Mouse (Mus musculus) limb, embryonic 15.5 days (tissue): ENCODE measurements around the gene 2310061I04Rik. TPM values are rescaled to one million over a fixed set of nuclear protein-coding genes. Genes with fewer than 3 reads are reported as not detected.

ENCODE experiments used
- microRNA counts: library from miRNA; unstranded; fragments of <30 nt; microRNA quantifications from one replicate; lab custom pipeline; 2016
- microRNA-seq: library from miRNA; unstranded; fragments of <30 nt; microRNA quantifications from one replicate; pipeline ENCODE4, GENCODE M21; 2016
- polyA plus RNA-seq: library from polyadenylated mRNA; unstranded; fragments of >200 nt; fragmentation: Nextera tagmentation; extraction: Ambion mirVana; gene quantifications from 2 replicates; pipeline ENCODE4 v1.2.1, GENCODE M21; 2015

The 2310061I04Rik gene
- polyA plus RNA-seq, 1 experiment from 2014 or later, result 18.0 TPM

MicroRNAs encoded within 50 kb of the gene (microRNA counts, 519-probe panel; counts per million panel counts)
- microRNA mmu-miR-1894-3p (lab: Ali Mortazavi, UCI) (not detected), microRNA mmu-miR-1894-5p (lab: Ali Mortazavi, UCI) (not detected)

Small RNAs within 50 kb of the gene (microRNA-seq; reads per million reads assigned to microRNA genes)
- gene Gm28033, result 0.82 reads per million
- gene Mir1894, result not detected

Other genes starting within 250 kb of the 2310061I04Rik start
- gene Vars2, start 229.8 kb downstream of the 2310061I04Rik start, polyA plus RNA-seq, result 14.3 and 14.4 TPM in 2 replicates
- 36.2 and 42.2 TPM in 2 replicates for gene Gtf2h4, start 223.7 kb downstream of the 2310061I04Rik start, polyA plus RNA-seq
- gene Ddr1, start 192.8 kb downstream of the 2310061I04Rik start, polyA plus RNA-seq, result 81.7 and 85.2 TPM in 2 replicates
- 23.2 and 27.5 TPM in 2 replicates for gene Ier3, start 75.7 kb downstream of the 2310061I04Rik start, polyA plus RNA-seq
- 60.2 and 70.9 TPM in 2 replicates for gene Flot1, start 74.2 kb downstream of the 2310061I04Rik start, polyA plus RNA-seq
- gene Tubb5, start 59.1 kb downstream of the 2310061I04Rik start, polyA plus RNA-seq, result 811 and 833 TPM in 2 replicates
- gene Mdc1, start 55.9 kb downstream of the 2310061I04Rik start, polyA plus RNA-seq, result 13.0 and 15.0 TPM in 2 replicates
- 55.5 and 59.0 TPM in 2 replicates for gene Nrm, start 36.1 kb downstream of the 2310061I04Rik start, polyA plus RNA-seq
- 24.8 and 28.8 TPM in 2 replicates for gene Ppp1r18, start 31.8 kb downstream of the 2310061I04Rik start, polyA plus RNA-seq
- 36.8 and 41.3 TPM in 2 replicates for gene Dhx16, start 17.6 kb downstream of the 2310061I04Rik start, polyA plus RNA-seq
- gene Atat1, start 12.6 kb upstream of the 2310061I04Rik start, polyA plus RNA-seq, result 58.9 and 59.1 TPM in 2 replicates
- gene Mrps18b, start 19.0 kb upstream of the 2310061I04Rik start, polyA plus RNA-seq, result 72.4 and 77.1 TPM in 2 replicates
- 35.0 and 40.1 TPM in 2 replicates for gene Ppp1r10, start 19.0 kb upstream of the 2310061I04Rik start, polyA plus RNA-seq
- gene Abcf1, start 72.3 kb upstream of the 2310061I04Rik start, polyA plus RNA-seq, result 84.7 and 84.9 TPM in 2 replicates
- gene Gnl1, start 82.4 kb upstream of the 2310061I04Rik start, polyA plus RNA-seq, result 53.7 and 60.0 TPM in 2 replicates
- 33.8 and 36.0 TPM in 2 replicates for gene Prr3, start 82.8 kb upstream of the 2310061I04Rik start, polyA plus RNA-seq
- gene H2-T24, start 123.1 kb upstream of the 2310061I04Rik start, polyA plus RNA-seq, result 2.8 and 2.9 TPM in 2 replicates
- gene H2-T23, start 135.4 kb upstream of the 2310061I04Rik start, polyA plus RNA-seq, result 19.2 and 20.4 TPM in 2 replicates
- 29.0 and 32.3 TPM in 2 replicates for gene H2-T22, start 145.3 kb upstream of the 2310061I04Rik start, polyA plus RNA-seq
- not detected in 2 replicates for gene Gm6034, start 145.5 kb upstream of the 2310061I04Rik start, polyA plus RNA-seq
- gene Gm11127, start 160.9 kb upstream of the 2310061I04Rik start, polyA plus RNA-seq, result not detected in 2 replicates
- not detected in 2 replicates for gene Gm19684, start 224.2 kb upstream of the 2310061I04Rik start, polyA plus RNA-seq
- gene Gm7030, start 232.0 kb upstream of the 2310061I04Rik start, polyA plus RNA-seq, result not detected in 2 replicates